Mouse (Mus musculus): Measurements from ENCODE around the gene Sfta2. TPM values are rescaled to one million over a fixed set of nuclear protein-coding genes. Genes with fewer than 3 reads are reported as not detected.

Gene Sfta2
- polyA plus RNA-seq, 1 experiment, result not detected

DNA sequence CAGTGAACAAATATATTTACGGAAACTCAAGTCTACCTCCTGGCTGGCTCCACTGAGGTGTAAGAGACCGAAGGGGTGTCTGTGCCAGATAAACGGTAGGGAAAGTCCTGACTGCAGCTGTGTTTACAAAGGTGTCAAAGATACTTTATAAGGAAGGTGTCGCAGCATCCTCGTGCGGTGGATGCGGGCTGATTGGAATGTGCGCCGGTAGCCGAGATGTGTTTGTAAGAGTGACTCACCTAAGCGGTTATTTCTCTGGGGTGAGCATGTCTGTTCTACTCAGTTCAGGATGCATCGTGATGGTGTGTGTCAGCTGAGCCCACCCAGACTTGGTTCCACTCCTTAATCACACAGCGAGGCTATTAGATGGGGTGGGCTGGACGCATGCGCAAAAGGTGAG lies 9.6 kb upstream of the Sfta2 start:
- DNase-seq (ENCODE audit: extremely low spot score in 1 of 2, low spot score in 1 of 2), result peak in 1 of 2 experiments; percentile 15

DNA sequence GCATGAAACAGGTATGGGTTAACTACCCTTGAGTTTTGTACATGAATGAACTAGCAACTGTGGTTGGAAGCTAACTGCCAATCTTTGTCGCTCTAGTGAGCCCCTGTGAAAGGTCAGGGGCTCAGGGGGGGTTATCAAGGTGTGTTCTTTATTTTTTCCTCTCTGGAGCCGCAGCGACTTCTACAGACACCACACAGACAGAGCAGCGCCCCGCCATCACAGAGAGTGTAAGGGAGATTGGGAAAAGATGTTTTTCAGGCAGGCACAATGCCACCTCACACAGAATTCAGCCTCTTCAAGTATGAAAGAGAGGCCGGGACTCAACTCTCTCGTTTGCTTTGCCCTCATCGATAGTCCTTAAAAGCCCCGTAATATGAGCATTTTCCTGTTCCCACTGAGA lies 9.2 kb upstream of the Sfta2 start:
- DNase-seq (ENCODE audit: extremely low spot score in 1 of 2, low spot score in 1 of 2), result no peak

DNA sequence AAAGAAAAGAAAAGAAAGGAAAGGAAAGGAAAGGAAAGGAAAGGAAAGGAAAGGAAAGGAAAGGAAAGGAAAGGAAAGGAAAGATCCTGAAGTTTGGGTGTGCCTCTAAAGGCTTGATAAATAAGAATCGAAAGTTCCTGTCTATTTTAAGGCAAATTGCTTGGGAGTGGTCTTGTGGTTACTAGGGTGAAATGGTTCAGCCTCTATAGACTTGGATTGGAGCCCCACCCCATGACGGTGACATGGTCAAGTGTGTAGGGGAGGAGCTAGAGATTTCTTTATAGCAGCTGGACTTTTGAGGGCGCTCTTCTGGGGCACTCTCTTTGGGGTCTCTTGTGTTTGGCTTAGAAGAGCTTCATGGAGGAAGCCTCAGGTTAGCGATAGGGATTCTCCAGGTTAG lies 7.6 kb upstream of the Sfta2 start:
- no peak for DNase-seq (ENCODE audit: extremely low spot score in 1 of 2, low spot score in 1 of 2)

DNA sequence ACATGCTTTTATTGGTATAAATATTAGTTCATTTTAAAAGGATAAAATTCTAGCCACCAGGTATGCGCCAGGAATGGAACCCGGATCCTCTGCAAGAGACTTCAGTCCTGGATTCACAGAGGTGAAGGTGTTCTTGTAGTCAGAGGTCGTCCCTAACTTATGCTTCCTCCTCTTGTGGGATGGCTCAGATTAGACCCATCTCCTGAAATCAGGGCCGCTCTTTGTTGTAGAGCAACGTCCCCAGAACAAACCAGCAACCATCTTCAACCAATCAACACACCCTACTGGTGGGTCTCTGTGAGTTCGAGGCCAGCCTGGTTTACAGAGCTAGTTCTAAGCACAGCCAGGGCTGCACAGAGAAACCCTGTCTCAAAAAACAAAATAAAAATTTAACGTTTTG lies 6.9 kb upstream of the Sfta2 start:
- no peak for DNase-seq (ENCODE audit: extremely low spot score in 1 of 2, low spot score in 1 of 2)

DNA sequence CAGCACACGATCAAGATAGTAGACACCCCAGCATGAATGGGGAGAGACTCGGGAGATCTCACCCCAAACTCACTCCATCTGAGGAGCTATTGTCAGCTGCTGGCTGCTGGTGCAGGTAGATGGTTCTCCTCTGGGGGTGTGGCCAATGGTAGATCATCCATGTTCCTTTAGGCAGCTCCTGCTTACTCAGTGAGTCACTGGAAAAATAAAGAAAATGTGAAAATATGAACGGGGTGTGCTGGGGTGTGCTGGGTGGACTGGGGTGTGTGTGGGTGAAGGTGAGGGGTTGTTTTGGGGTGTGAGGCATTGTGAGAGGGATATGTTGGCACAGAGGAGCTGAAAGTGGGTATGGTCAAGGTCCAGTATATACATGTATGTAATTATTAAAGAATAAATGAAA lies 4.0 kb upstream of the Sfta2 start:
- no peak for DNase-seq (ENCODE audit: extremely low spot score in 1 of 2, low spot score in 1 of 2)

DNA sequence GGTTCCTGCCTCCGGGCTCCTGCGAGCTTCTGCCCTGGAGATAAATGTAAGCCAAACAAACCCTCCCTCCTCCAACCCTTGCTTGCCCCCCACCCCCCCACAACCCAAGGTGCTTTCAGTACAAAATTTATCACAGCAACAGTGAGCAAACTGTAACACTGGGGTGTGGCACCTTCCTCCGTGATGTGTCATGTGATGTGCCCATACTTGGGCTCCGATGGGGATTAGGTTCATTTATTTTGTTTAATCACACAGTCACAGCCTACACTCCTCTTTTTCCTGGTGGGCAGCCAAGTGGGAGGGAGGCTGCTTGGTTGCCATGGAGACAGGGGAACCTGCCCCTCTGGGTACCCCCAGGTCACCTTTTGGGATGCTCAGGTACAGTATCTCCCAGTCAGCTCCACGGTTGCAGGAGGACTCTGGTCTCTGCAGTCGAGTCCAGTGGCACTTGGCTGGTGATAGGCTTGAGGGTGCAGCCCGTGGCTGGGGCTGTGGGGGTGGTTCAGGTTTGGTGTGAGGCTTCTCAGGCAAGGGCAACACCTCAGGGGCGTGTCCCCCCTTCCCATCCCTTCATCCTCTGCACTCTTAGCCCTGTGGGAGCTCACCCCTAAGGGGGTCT lies 496 bp downstream of the Sfta2 start:
- DNase-seq (ENCODE audit: extremely low spot score in 1 of 2, low spot score in 1 of 2), result no peak

DNA sequence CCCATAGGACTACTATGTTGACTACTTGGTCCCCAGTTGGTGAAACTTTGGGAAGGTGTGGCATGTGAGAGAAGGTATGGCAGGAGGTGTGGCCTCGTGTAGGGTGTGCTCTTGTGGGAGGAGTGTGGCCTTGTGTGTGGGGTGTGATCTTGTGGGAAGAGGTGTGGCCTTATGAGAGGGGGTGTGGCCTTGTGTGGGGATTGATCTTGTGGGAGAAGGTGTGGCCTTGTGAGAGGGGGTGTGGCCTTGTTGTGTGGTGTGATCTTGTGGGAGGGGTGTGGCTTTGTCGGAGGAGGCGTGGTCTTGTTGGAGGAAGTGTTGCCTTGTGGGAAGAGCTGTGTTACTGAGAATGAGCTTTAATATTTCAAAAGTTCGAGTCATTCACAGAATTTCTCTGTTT lies 15.8 kb downstream of the Sfta2 start:
- no peak for DNase-seq (ENCODE audit: extremely low spot score in 1 of 2, low spot score in 1 of 2)

DNA sequence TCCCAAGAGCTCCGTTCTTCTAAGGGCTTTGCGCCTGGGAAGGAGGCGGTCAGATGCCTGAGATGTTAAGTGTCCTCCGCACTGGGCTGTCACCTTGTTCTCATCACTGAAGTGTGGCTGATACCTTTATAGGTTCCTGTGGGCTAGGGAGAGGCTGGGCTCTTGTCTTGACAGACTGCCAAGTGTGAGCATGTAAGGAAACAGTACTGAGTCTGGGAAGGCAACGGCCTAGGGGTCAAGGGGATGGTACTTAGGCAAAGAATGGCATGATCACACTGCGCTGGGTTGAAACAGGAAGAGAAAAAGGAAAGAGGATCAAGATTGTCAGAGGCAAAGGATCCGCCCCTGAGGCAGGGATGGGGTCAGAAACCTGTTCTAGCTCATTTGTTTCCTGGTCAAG lies 25.2 kb downstream of the Sfta2 start, which contains the start of gene Gm9573:
TSS of gene Gm9573 (minus strand) at position 101 of the 400 bp plus-strand sequence.
- no peak for DNase-seq (ENCODE audit: extremely low spot score in 1 of 2, low spot score in 1 of 2)

DNA sequence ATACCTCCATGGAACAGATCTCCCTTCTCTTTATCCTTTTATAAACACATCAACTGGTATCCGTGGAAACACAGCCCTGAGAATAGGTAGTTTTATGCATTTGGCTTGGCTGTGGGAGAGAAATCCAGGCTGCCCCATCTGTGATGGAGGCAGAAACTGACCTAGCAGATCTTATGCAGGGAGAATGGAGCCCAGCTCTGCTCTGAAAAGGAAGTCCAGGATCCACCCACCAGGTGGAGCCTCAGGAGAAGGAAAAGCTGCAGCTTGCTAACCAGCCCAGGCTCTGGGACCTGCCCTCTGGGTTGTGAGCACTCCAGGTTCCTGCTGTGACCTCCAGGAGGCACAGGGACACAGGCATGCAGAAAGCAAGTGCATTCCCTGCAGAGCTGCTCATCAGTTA lies 32.6 kb downstream of the Sfta2 start:
- peak; percentile 58 to 73 for DNase-seq (ENCODE audit: extremely low spot score in 1 of 2, low spot score in 1 of 2)

DNA sequence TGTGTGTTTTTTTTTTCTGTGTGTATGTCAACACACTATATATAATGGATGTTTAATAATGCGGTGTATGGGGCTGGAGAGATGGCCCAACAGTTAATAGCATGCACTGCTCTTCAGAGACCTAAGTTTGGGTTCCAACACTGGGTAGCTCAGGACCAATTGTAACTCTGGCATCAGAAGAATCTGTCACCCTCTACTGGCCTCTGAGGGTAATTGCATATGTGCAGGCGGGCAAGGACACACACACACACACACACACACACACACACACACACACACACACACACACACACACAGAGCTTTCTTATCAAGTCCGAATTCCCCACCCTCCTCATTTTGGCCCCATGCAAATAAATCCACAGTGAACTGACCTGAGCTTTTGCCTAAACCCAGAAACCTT lies 33.9 kb downstream of the Sfta2 start:
- DNase-seq (ENCODE audit: extremely low spot score in 1 of 2, low spot score in 1 of 2), result peak in 1 of 2 experiments; percentile 33

DNA sequence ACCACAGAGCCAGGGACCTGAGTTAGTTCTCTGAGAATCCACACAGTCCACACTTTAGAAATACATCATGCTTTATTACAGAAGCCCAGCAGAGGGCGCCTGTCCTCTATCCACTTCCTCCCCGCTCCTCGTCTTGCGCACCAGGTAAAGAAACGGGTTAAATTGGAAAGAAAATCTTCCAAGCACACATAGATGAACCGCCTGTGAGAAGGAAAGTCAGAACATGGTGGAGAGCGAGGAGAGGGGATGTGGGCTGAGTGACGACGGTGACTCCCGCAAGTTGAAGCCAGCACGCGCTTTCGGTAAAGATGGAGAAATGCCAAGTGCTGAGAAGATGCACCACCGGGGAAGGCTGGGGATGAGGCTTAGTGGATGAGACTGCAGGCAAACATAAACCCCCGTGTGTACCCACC lies 34.4 kb downstream of the Sfta2 start:
- peak; percentile 56 to 89 for DNase-seq (ENCODE audit: extremely low spot score in 1 of 2, low spot score in 1 of 2)

DNA sequence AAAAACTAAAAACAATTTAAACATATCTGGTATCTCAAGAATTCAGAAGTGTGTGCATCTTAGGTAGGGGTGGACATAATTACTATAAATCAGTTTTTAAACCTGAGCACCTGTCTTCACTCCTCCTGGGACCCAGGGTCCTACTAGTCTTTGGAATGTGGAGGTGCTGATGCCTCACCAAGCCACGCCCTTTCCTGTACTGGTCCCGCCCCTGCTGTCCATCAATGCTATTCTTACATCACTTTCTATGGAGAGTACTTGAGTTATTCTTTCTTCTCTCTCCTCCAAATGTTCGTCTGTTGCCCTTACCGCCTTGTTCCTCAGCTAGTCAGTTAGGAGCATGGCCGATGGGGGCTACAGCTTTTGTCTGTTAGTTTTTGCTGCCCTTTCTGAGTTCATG lies 35.0 kb downstream of the Sfta2 start:
- peak in 1 of 2 experiments; percentile 58 for DNase-seq (ENCODE audit: extremely low spot score in 1 of 2, low spot score in 1 of 2)

DNA sequence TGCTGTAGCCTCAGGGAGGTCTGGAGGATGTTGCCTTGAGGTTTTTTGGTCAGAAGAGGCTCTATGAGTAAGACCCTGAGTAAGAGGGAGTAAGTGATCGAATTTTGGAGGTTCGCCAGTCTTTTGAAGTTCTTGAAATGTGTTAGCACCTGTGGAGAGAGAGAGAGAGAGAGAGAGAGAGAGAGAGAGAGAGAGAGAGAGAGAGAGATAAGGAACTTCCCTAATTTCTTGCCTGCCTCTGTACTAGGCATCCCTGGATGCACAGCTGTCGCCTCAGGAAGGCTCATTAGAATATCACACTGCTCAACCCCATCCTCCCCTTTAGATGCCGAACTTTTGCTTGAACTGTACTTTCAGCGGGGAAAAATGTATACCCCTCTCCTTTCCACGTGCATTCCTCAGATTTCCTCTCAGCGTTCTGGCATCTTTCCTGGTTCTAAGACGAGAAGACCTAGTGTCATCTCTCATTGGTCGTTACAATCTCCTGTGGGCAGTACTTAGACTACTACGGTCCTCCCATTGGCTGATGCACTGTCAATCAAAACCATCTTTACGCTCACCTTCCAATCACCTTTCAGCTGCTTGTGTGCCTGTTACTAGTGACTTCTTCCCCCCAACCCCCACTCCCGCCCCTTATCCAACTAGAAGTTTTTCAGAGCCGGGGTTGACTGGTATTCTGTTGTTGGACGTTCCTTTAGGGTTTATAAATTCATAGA lies 37.3 kb downstream of the Sfta2 start:
- peak in 1 of 2 experiments; percentile 66 for DNase-seq (ENCODE audit: extremely low spot score in 1 of 2, low spot score in 1 of 2)

DNA sequence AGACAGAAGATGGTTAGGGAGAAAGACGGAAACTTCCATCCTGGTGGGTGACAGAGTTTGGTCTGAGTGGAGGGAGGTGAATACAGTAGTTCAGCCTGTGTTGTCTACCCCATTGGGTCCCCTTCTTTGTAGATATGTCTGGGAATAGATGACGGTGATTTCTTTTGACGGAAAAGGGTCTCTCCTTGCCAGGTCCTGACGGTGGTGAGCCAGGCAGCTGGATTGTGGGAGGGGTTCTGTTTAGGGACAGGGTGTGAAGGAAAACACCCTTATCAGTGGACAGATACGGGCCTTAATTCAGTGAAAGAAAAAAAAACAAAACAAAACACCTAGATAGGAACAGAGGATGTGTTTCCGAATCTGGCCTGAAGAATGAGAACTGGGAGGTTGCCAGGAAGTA lies 38.0 kb downstream of the Sfta2 start:
- no peak for DNase-seq (ENCODE audit: extremely low spot score in 1 of 2, low spot score in 1 of 2)

DNA sequence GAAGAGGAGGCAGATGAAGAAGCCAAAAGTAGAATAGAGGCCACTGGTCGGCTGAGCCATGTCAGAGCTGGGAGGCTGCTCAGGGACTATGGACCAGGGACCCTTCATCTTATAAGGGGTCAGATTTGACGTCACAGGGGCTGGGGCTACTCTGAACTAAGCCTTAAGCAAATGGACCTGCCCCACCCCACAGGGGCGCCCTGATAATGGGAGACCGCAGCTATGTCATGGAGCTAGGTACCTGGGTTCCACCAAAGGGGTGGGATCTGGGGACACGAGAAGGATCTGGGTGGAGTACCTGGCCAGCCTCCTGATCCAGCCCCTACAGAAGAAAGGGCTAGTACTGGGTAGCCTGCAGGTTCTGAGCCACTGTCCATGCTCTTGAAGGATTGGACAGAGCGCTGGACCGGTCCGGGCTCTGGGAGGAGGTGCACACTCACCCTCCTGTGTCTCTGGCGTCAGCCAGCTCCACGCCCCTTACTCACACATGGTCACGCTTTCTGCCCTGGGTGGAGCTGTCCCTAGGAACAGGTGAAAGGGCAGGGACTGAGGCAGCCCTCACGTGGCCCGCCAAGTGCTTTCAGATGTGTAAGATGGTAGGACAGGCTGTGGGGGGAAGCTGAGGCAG lies 42.4 kb downstream of the Sfta2 start, which contains the start of gene Mucl3:
TSS of gene Mucl3 (minus strand) at position 87 of the 628 bp plus-strand sequence.
- DNase-seq (ENCODE audit: extremely low spot score in 1 of 2, low spot score in 1 of 2), result no peak

DNA sequence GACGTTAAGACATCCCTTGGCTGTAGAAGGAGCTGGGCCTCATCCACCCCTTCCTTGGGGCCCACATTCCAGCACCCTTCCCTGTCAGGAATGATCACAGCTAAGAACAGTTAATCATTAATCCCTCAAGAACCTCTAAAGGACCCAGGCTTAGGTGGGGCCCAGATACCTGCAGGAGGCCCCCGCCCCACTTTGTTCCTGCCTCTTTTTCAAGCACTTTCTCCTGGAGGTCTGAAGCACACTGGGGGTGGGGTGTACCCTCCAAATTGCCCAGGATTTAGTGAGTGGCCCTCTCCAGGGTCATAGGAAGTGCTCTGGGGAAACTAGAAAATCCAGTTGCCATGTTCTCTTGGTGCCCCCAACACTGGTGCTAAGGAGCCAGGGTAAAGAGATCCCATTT lies 48.1 kb downstream of the Sfta2 start:
- DNase-seq (ENCODE audit: extremely low spot score in 1 of 2, low spot score in 1 of 2), result no peak

DNA sequence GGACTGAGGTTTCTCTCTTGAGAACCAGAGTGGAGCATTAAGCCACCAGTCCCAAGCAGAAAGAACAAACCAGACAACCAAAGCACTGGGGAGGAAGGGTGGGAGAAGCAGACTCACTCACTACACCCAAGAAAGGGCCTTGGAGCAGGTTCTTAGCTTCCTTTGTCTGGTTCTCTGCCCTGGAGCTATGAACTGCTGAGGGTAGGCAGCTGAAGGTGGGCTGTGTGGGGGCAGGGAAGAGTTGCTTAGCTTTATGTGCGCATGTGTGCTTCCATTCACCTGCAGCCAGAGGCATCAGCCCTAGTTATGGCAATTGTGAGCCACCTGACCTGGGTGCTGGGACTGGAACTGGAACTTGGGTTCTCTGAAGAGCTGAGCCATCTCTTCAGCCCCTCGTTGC lies 51.7 kb downstream of the Sfta2 start:
- no peak for DNase-seq (ENCODE audit: extremely low spot score in 1 of 2, low spot score in 1 of 2)

DNA sequence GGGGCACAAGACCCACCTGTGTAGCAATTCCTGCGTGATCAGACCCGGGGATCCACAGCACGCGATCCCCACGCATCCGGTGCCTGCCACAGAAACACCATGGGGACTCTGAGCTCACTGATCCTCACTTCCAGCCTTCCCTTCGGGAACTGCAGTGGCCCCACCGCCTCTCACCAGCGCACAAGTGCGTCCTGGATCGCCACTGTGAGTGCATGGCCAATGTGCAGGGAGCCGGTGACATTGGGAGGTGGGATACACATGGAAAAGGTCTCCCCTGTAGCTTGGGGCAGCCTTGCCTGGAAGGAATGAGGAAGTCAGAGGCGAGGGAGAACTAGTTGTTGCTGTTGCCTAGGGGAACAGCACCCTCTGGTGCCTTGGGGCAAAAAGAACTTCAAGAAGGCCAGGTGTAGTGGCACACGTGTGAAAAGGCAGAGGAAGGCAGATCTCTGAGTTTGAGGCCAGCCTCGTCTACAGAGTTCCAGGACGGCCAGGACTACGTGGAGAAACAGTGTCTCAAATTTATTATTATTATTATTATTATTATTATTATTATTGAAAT lies 64.7 kb downstream of the Sfta2 start:
- DNase-seq (ENCODE audit: extremely low spot score in 1 of 2, low spot score in 1 of 2), result peak in 1 of 2 experiments; percentile 53

DNA sequence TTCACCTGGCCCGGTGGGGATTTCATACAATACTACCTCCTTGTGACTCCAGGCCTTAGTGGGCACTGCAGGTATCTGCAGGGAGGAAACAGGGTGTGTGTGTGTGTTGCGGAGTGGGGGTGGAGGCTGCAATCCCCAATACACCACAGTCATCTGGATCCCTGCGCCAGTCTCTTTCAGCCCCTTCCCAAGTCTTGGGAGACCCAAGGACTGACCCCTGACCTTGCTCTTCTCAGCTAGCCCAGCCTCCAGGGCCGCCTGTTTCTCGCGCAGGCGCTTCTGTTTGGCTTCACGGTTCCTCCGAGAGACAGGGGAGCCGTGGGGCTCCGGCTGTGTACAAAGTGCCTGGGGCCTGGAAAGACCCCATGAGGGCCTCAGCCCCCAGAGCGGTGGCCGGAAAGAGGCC lies 65.5 kb downstream of the Sfta2 start:
- peak; percentile 18 to 27 for DNase-seq (ENCODE audit: extremely low spot score in 1 of 2, low spot score in 1 of 2)

DNA sequence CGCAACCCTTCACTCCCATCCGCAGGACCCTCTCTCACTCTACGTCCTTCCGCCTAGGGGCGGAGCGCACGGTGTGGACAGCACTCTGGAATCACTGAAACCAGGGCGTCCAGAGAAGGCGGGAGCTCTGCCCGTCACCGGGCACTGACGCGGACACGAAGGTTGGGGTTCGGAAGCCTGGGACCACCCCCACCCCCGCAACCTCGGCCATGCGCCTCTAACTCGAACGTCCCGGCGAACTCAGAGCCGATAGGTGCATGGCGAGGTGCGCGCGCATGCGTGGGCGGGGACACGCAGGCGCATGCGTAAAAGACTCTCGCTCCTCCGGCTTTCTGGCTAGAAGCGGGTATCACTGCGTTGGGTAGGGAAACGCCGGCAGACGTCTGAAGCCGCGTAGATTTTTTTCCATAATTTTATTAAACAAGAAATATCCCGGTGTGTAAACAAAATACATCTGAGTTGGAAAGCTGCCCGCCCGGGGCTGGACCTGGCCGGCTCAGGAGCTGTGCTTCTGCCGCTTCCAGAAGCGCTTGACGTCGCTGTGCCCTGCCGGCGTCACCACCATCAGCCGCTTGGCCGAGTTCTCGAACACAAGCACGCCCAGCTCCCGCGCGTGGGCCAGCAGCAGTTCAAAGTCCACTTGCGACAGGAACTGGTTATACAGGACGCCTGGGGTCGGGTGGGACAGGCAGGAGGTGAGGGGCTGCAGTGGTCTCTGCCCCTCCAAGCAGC lies 66.2 kb downstream of the Sfta2 start, which contains the start of gene Vars2:
TSS of gene Vars2 (minus strand) at position 259 of the 732 bp plus-strand sequence.
- DNase-seq (ENCODE audit: extremely low spot score in 1 of 2, low spot score in 1 of 2), result peak; percentile 92 to 98

DNA sequence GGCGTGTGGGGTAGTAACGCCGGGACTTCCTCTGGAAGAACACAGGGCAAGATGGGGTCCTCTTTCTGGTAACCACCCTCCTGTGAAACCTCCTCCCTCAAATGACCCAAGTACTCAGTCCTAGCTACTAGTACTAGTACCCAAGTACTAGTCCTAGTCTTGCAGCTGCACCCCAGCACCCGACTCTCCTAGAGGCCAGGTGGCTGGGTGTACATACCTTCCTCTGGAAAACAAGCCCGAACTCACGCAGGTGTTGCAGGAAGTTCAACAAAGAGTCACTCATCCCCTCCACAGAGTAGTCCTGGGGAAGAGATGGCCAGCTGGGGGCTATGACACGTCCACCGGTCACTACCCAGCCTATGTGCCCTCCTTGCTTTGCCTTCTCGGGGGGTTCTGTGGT lies 68.4 kb downstream of the Sfta2 start:
- DNase-seq (ENCODE audit: extremely low spot score in 1 of 2, low spot score in 1 of 2), result no peak
